Mouse (Mus musculus) skeletal muscle tissue, postnatal 0 days (tissue): ENCODE results near the gene Zfp992. TPM values are rescaled to one million over a fixed set of nuclear protein-coding genes. Genes with fewer than 3 reads are reported as not detected.

Source experiments
- polyA plus RNA-seq: library from polyadenylated mRNA; unstranded; fragments of >200 nt; fragmentation: Nextera tagmentation; extraction: Ambion mirVana; gene quantifications from 2 replicates; pipeline ENCODE4 v1.2.1, GENCODE M21; 2015

Gene Zfp992
- polyA plus RNA-seq, result 0.71 and 1.0 TPM in 2 replicates

DNA sequence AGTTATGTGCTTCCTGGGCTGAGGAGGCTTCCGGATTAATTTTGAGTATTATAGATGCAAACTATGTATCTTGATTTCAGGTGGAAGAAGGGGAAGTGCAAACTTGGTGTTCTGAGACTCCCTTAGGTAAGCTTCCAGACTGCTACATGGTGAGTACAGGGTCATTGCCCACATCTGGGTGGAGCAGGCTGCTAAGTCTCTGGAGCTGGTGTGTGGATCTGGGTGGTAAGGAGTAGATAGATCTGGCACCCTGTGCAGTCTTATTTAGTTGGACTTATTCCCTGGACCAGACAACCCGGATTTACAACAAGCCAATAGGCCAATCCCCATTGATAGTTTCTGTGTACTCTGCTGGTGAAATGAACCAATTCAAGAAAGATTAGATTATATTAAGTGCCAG lies at the start of gene Zfp992:
Gene Zfp992 (plus strand): TSS at position 74 of the 400 bp plus-strand sequence.

DNA sequence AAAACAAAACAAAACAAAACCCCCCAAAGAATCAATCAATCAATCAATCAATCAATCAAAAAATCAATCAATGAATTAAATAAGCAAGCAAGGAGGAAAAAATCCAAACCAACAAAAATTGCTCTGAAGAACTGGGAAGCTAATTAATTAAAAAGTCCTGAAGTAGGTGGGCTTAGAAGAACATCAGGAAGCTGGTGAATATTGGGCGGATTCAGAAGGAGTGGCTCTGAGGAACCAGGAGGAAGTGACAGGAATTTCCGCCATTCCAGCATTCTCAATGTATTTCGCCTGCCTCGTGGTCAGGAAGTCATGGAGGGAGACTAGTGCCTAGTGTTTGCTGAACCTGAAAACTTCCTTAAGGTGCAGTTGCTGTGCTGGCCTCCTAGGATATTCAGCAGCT lies 52.9 kb downstream of the Zfp992 start, which contains the start of gene Zfp981:
Gene Zfp981 (plus strand): TSS at position 301 of the 400 bp plus-strand sequence.

Other genes with a start within 250 kb of the Zfp992 start
- gene Zfp981, start 53.0 kb downstream of the Zfp992 start, polyA plus RNA-seq, result 0.05 TPM in 1 of 2 replicates, not detected in the other
- 0.51 and 0.52 TPM in 2 replicates for gene Zfp993, start 161.9 kb downstream of the Zfp992 start, polyA plus RNA-seq